Mouse (Mus musculus) mouse embryonic stem cell (cell line): ENCODE measurements around the gene Krt87.

Source experiments
- in situ Hi-C, 2 experiments: fragments of 300-500 bp; cut with MboI; formaldehyde crosslinking; loops; 1 replicate in 1 of 2; 3 replicates in 1 of 2; pipeline ENCODE4 v1.14.3; 2019 to 2020; ENCODE audit warnings: low sequenced_read_pairs in 2 of 2, low pct_unique_long_range_greater_than_20kb in 1 of 2, mixed read lengths in 1 of 2; ENCODE audit not compliant: unreplicated experiment in 1 of 2

Gene Krt87

DNA sequence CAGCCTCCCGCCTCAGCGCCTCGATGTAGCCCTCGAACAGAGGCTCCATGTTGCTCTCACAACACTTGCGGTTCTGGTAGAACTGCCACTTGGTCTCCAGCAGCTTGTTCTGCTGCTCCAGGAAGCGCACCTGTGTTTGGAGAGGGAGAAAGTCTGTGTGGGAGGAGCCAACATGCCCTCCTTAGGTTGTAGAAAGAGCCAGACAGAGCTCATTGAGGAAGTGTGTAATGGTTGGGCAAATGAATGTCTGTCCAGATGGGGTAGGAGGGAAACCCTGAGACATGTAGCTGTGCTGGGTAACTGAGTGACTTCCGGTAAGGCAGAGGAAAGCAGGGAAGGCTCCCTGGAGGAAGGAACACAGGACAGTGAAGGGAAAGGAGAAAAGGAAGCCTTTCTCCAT lies 2.0 kb downstream of the Krt87 start:
- in situ Hi-C loops: no loop called here

DNA sequence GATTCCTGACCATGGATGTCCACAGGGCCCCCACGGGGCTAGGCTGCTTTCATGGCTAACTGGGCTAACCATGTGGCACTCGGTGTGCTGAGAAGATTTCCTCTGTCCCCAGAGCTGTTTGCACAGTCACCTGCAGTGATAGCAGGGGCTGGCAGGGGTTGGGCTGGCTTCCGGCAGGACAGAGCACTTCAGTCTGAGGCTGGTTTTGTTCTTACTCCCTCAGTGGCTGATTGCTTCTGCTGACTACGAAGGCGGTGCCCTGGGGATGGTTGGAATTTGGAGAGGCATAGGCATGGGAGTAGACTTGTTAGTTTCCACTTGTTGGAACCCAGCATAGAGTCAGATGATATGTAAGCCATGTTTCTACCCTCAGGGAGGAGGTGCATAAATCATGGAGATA lies 13.7 kb downstream of the Krt87 start:
- in situ Hi-C loops: no loop called here

DNA sequence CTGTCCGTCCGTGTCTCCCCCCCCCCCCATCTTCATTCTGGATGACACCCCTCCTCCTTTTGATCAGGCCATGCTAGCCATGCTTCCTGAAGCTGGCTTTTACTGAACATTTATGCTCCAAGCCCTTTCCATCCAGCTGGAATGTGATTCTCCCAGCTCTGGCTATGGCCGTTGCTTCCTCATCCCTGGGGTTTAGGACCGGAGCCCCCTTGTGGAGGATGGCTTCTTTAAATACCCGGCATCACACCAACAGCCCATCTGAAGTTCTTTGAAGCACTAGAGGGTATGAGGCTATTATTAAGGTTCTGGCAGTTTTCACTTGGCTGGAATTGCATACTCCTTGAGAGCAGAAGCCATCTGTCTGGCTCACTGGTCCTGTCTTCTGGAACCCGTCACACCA lies 17.7 kb downstream of the Krt87 start:
- in situ Hi-C loops: no loop called here

DNA sequence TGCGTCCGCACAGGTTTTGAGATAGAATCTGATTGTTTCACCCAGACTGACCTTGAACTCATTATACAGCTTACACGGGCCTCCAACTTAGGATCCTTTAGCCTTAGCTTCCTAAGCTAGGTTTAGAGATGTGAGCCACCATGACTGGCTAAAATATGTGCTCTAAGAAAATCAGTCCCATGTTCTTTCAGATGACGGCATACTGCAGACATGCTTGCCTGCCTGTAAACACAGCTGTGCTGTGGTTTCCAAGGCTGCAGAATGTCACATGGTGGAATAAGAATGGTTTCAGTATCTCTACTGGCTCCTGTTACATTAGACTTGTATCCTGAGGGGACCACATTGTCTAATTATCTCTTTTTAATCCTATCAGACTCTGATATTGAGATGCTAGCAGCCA lies 19.7 kb downstream of the Krt87 start:
- in situ Hi-C loops: no loop called here

DNA sequence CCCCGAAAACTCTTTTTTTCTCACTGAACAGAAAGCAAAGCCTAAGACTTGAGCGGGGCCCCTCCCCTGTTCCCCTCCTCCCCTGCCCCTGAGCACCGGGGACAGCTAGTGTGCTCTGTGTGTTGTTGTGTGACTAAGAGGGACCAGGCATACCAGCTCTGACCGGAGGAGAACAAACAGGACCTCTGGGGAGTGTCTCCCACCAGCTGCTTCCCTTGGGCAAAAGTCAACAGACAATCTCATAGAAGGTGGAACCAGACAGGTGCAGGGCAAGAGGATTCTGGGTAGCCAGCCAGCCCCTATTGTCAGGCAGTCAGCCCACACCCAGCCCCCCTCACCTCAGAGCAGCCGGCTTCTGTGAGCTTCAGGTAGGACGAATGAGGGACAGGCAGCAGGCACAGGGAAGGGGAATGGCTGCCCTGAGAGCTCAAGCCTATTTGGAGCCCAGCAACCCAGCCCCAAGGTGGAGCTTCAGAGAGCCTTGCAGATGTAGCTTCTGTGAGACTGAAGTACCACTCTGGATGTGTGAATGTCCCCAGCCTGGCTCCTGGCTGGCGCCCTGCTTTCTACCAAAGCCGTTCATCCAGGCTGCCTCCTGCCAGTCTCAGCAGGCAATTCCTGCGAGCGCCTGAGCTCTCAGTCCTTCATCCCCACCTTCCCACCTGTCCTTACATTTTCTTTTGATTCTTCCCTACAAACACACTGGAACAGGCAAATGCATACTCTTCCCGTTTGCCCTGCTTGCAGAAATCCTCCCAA lies 23.6 kb downstream of the Krt87 start:
- in situ Hi-C loops: no loop called here

DNA sequence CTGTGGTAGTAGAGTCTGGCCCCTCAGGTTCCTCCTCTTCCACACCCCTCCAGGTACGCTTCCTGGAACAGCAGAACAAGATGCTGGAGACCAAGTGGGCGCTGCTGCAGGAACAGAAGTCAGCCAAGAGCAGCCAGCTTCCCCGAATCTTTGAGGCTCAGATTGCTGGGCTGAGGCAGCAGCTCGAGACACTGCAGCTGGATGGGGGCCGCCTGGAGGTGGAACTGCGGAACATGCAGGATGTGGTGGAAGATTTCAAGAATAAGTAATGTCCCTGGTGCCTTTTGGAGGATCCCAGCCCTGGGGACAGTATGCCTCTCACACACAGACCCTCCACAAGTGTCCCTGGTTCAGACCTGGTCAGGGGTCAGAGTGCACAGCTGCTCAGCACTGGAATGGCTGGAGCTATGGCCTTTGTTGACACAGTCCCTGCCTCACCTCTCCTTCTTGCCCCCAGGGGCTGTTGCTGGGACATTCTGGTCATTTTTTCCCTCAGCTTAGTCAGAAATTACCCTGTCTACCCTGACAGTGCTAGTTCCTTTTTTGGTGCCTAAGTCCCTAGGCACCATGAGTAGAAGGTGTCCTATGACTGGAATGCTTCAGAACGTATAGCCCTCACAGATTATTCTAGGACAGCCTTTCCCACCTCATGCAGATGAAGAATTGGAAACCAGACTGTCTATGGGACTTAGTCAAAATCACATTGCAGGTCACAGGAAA lies 24.5 kb downstream of the Krt87 start:
- in situ Hi-C loops: no loop called here

DNA sequence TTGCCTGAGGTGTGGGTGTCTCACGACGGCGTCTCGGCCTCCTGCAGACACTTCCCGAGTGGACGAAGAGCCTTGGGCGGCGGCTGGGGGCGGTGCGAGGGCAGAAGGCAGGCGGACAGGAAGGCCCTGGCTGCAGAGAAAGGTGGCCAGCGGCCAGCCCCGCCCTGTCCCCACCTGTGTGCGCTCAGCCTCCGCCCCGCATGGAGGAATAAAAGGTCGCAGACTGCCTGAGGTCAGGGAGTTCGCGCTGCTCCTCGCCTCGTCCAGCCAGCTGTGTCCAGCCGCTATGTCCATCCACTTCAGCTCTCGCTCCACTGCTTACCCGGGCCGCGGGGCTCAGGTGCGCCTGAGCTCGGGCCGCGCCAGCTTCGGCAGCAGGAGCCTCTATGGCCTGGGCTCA lies 26.4 kb downstream of the Krt87 start:
- in situ Hi-C loops: no loop called here

DNA sequence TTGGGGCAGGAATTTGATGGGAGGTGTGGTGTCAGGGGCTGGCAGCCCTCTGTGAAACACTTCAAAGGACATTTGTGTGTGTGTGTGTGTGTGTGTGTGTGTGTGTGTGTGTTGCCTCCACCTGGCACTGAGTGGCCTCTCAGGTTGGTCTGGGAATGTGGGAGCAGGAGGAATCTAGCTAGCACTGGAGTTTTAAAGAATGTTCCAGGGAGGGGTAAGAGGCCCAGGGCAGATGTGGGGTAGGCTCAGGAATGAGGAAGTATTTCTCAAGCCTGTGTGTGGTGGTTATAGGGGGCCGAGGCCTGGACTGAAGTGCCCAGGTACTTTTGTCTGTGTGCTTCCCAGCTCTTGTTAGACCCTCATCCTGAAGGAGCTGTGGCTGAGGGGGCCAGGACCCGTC lies 27.8 kb downstream of the Krt87 start, which contains the start of gene Krt7:
Gene Krt7, plus strand, starts transcription at position 269 of the 400 bp plus-strand sequence.
- in situ Hi-C loops: no loop called here

DNA sequence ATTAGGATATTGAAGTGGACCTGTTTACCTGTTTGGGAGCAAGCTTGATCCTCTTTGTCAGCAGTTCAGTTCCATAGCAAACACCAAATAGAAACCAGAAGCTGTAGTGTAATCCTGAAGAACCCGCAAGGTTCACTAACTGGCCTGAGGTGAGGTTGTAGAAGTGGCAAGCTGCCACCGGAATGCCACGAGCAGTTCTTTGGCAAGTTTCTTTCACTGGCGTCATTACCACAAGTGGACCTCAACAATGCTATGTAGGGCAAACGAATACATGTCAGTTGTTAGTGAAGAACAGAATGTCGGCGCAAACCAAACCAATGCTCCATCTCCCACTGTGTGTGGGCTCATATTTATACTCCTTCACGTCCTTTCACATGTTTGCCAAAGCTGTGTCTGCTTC lies 40.3 kb downstream of the Krt87 start:
- in situ Hi-C loops: no loop called here

DNA sequence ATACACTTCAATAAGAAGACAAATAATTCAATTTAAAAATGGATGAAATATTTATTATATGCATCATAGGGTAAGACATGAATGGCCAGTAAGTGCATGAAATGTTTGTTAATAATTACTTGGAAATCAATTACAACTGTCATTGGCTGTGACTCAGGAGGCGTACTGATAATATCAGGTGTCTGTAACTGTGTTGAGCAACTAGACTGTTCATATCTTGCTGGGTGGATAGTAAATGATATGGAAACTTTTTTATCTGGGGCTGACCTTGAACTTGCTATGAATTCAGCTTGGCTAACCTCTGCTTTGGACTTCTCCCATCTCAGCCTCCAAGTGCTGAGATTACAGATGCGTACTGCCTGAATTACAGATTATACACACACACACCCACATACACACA lies 40.9 kb downstream of the Krt87 start:
- in situ Hi-C loops: no loop called here

DNA sequence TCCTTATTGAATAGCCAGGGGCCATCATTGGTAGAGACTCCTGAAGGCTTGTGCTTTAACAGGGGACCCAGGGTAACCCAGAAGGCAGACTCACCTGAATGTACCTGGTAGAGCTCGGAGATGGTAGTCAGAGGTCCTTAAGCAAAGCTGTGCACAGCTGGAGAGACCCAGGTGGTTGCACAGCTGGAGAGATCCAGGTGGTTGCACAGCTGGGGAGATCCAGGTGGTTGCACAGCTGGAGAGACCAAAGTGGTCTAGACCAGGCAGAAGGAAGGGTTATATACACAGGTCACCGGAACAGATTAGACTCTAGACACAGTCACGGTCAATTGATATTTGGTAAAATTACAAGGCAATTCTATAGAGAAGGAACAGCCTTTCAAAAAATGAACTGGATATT lies 41.7 kb downstream of the Krt87 start:
- in situ Hi-C loops: no loop called here

DNA sequence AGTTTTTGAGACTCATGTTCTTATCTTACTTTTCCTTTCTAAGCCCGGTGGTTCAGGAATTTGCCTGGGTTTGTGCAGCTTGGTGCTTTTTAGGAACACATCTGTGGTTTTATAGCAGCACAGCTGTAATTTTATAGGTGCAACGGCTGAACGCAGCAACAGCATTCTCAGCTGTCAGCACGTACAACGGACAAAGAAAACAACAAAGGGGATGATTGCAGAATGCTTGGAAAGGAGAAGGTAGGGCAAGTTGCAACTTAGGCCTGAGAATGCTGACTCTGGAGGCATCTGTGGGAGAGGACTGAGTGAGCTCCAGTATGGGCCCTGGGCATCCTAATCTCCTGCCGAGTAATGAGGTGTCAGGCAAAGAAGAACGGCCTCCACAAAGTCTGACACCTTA lies 42.1 kb downstream of the Krt87 start:
- in situ Hi-C loops: no loop called here

DNA sequence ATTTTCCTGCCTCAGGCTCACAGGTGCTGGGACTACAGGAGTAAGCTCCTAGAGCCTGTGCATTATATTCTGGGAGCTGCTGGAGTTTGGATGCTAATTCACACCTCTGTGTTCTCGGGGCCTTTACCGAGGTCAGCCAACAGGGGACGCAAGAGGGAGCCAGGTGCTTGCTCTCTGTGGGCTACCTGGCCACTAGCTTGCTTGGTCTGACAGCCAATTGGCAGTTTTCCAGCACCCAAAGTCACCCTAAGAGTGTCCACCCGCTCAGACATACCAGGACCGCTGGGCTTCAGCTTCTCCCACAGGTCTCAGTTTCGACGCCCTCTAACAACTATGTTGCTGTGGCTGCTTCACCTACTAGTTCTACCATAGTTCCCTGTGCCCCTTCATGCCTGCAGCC lies 43.7 kb downstream of the Krt87 start:
- in situ Hi-C loops: no loop called here

DNA sequence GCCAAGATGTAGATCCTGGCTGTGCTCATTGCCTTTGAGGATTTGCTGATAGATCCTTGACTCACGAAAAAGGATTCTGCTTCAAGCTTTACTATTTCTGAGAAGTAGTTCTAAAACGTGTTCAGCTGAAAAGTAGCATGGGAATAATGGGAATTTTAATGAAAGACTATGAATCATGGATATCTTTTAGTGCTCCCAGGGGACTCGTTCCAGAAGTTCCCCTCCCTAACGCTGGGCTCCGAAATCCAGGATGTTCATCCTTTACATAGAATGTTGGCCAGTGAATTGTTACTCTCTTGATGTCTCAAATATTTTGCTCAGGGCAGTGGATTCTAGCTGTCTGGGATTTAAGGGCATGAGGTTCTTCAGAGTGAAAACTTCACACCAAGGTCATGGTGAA lies 46.4 kb downstream of the Krt87 start:
- in situ Hi-C loops: no loop called here

DNA sequence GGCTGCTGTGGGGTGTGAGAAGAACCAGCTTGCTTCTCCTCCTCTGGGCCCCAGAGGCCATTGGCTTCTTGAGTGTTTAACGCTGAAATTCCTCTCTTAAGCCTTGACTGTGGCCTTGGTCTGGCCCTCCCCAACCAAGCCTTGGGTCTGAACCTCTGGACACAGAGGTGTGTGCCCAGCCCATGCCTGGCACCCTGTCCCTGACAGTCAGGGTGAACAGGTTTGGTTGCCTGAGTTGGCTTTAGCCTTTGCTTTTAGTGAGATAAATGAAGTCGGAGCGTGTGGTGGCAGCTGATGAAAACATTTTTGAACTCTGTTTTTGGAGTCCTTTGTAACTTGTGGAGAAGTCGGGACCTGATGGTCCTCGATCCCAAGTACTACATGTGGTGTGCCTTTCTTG lies 48.4 kb downstream of the Krt87 start:
- in situ Hi-C loops: no loop called here

DNA sequence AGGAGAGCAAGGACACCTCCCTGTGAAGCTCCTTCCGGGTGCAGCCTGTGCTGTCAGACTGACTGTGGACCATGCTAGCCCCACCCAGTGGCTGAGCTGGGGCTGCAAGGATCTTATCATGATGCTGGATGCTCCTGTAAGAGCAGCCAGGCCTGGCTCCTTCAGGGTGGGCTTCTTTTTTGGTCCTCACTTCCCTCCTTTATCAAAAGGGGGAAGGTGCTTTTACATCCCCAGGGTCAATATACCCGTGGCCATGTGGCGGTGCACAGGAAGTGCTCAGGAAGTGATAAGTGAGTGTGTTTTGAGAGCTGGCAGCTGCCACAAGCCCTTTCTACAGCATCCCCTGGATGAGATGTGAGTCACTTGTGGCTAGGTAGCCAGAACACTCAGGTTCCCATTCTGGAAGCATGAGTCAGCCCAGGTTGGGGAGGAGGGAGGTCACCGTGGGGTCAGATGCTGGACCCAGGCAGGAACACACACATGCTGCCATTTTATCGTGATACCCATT lies 50.5 kb downstream of the Krt87 start:
- in situ Hi-C loops: no loop called here

DNA sequence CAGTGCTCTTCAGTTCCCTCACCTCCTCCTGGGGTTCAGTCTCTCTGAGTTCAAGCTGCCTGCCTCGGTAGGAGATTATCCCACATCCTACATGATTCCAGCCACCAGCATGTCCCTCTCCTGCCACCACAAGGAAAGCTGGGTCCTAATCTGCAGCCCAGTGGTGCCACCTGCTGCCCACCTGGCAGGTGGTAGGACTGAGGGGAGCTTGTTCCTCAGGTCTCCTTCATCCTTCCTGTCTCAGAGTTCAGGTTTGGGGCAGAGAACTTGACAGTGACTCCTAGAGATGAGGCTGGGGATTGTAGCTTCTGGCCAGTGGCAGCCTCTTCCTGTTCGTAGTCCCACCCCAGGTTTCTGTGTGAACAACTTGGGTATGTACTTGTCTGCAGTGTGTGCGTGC lies 51.4 kb downstream of the Krt87 start:
- in situ Hi-C loops: no loop called here

DNA sequence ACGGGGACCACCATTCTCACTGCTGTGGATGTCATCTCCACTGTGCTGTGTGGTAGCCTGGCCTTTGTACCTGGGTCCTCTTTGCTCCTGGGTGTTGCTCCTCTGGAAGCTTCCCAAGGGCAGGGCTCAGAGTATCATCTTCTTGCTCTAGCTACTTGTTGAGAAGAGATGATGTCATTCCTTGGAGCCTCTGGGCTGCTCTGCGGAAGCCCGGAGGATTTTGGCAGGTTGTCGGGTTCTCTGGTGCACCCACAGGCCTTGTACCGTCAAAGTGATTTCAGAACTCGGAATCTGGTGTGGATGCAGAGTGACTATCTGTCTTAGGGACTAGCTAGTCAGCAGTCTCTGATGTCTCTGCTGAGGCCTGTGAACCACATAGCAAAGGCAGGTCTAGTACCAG lies 53.5 kb downstream of the Krt87 start:
- in situ Hi-C loops: no loop called here

DNA sequence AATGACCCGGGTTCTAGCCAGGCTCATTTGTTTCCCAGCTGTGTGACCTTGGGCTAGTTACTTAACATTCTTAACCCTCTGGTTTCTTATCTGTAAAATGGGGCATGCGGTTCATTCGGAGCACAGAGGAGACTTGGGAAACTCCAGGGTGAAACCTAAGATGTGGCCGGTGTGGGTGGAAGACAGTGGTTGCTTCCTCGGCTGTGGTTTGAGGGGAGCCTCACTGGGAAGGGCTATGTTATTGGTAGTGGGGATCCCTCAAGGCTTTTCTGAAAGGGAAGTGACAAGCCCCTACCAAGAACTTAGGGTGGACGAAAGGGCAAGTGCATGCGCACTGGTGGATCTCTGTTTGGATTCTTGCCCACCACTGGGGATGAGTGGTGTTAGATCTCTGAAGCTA lies 54.0 kb downstream of the Krt87 start:
- in situ Hi-C loops: no loop called here

DNA sequence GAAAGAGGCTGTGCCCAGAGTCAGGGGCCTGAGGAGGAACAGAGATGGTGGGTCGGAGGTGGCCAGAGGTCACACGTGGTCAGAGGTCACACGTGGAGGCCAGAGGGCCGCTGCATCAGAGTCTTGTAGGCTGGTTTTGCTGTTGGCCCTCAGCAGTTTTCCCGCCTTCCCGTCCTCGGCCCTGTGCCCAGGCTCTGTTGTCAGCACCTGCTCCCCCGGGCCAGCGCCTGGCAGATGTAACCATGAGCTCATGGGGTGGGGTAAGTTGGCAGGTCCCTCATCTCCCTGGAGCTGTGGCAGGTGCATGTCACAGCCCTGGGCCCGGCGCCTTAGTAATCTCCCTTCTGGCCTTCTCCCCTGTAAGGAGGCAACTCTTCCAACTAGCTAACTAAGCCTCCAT lies 55.8 kb downstream of the Krt87 start:
- in situ Hi-C loops: no loop called here
